Mouse (Mus musculus) G1E (cell line): ENCODE measurements at regions not wholly inside any gene's neighbourhood (a gene's known extent, or its start where the extent isn't known, plus 50 kb on each side); places are given as distances from the start of the nearest gene placed in this dataset.

Experiments
- CTCF ChIP-seq: IDR thresholded peaks from 2 replicates; pipeline ENCODE4 v1.5.1; 2012; ENCODE audit warnings: low read depth, low read length, inconsistent platforms, mixed read lengths
- GATA1 ChIP-seq: IDR thresholded peaks from 2 replicates; pipeline ENCODE4 v1.6.1; 2012; ENCODE audit warnings: borderline replicate concordance, low read length, inconsistent platforms, mixed read lengths

GRCm38 (mm10) chr12:12170581-12170980, 91.4 kb upstream of the Fam49a start:
- TF ChIP-seq CTCF (no peak), GATA1 (no peak)
